Mouse (Mus musculus) ZHBTc4 (cell line): ENCODE results near the gene Cygb.

Experiments used
- DNase-seq: peaks from one replicate; pipeline ENCODE4 v3.0.0-alpha.2; 2011; ENCODE audit warnings: low read depth, low spot score

Gene Cygb

GRCm38 (mm10) chr11:116656348-116657191, 2.5 kb upstream of the Cygb start:
- DNase-seq: no peak

GRCm38 (mm10) chr11:116653709-116654221, 348 bp downstream of the Cygb start:
- no peak for DNase-seq

- DNase-seq: no peak
These were observed 879 bp downstream of the Cygb start, which contains the start of gene Prcd for GRCm38 (mm10) chr11:116653234-116653633. Gene Prcd (plus strand): TSS chr11:116653534.

- no peak for DNase-seq
These were observed 1.6 kb downstream of the Cygb start for GRCm38 (mm10) chr11:116652330-116653098.

- DNase-seq: no peak
These were observed 2.8 kb downstream of the Cygb start for GRCm38 (mm10) chr11:116651339-116651738.

GRCm38 (mm10) chr11:116650811-116651210, 3.3 kb downstream of the Cygb start:
- no peak for DNase-seq

GRCm38 (mm10) chr11:116649711-116650337, 4.3 kb downstream of the Cygb start:
- no peak for DNase-seq

GRCm38 (mm10) chr11:116648976-116649375, 5.1 kb downstream of the Cygb start:
- no peak for DNase-seq

- no peak for DNase-seq
These were observed 5.7 kb downstream of the Cygb start for GRCm38 (mm10) chr11:116648213-116648921.

- no peak for DNase-seq
These were observed 6.6 kb downstream of the Cygb start for GRCm38 (mm10) chr11:116647340-116647991.

- DNase-seq: no peak
These were observed 7.3 kb downstream of the Cygb start for GRCm38 (mm10) chr11:116646771-116647170.

GRCm38 (mm10) chr11:116646136-116646535, 8.0 kb downstream of the Cygb start:
- no peak for DNase-seq

- peak; percentile 22 for DNase-seq
These were observed 8.5 kb downstream of the Cygb start for GRCm38 (mm10) chr11:116645446-116646110.

- no peak for DNase-seq
These were observed 9.6 kb downstream of the Cygb start for GRCm38 (mm10) chr11:116644225-116645112.

- peak; percentile 74 for DNase-seq
These were observed 10.4 kb downstream of the Cygb start for GRCm38 (mm10) chr11:116643579-116644224.

GRCm38 (mm10) chr11:116642681-116643578, 11.2 kb downstream of the Cygb start:
- peak; percentile 90 for DNase-seq

- DNase-seq: no peak
These were observed 12.4 kb downstream of the Cygb start for GRCm38 (mm10) chr11:116641731-116642130.

- peak; percentile 87 for DNase-seq
These were observed 12.9 kb downstream of the Cygb start for GRCm38 (mm10) chr11:116641168-116641567.
